Mouse (Mus musculus): ENCODE results near the gene Gm7168. TPM values are rescaled to one million over a fixed set of nuclear protein-coding genes. Genes with fewer than 3 reads are reported as not detected.
"Not testable (repeated sequence)": the region's sequence is repeated elsewhere in the genome, so short reads cannot be mapped to it uniquely, and the experiment has no call there.

Gene Gm7168
- total and polyA plus RNA-seq, 3 experiments, result not detected

- dilution Hi-C loops (cut with MboI; ENCODE audit: extremely low pct_ligation_motif_present, extremely low pct_unique_long_range_greater_than_20kb, low sequenced_read_pairs); DNase-seq (ENCODE audit: extremely low read depth); H3K27ac ChIP-seq (ENCODE audit: insufficient read depth, low read depth); H3K4me1 ChIP-seq (ENCODE audit: control insufficient read depth in 1 of 2, insufficient read depth in 2 of 2); H3K79me2 ChIP-seq (replicated peaks; ENCODE audit: control insufficient read depth, extremely low read depth, insufficient read depth, poor library complexity, severe bottlenecking); H3K4me3 ChIP-seq (replicated peaks in 1 of 3; ENCODE audit: low read depth in 2 of 3, low read length in 2 of 3, poor library complexity in 1 of 3); H3K9me3 ChIP-seq (replicated peaks; ENCODE audit: low read length); H3K9ac ChIP-seq (ENCODE audit: insufficient read depth, low read depth); in situ Hi-C loops (cut with MboI; ENCODE audit: low pct_ligation_motif_present, low pct_unique_long_range_greater_than_20kb, low sequenced_read_pairs); H3K27me3 ChIP-seq (replicated peaks); H3K36me3 ChIP-seq (replicated peaks in 1 of 2; ENCODE audit: control insufficient read depth in 1 of 2, insufficient read depth in 1 of 2, low read length in 1 of 2); H3K4me2 ChIP-seq (ENCODE audit: insufficient read depth, low read depth, poor library complexity, severe bottlenecking): not testable (repeated sequence)
Observed at GRCm38 (mm10) chr17:13970796-13971195, 22.6 kb downstream of the Gm7168 start.

GRCm38 (mm10) chr17:13987690-13988089 is 39.5 kb downstream of the Gm7168 start:
- TF ChIP-seq RAD21 (IDR thresholded peaks at IDR 0.05; ENCODE audit: low read depth, low read length) (no peak), NELFE (IDR thresholded peaks at IDR 0.05; ENCODE audit: low read depth, low read length) (no peak), UBTF (IDR thresholded peaks at IDR 0.05; ENCODE audit: low read depth, low read length) (no peak), POLR2A (IDR thresholded peaks at IDR 0.05; ENCODE audit: low read depth, low read length) (no peak), IRF4 (IDR thresholded peaks at IDR 0.05; ENCODE audit: low read depth, low read length) (no peak), USF2 (conservative IDR thresholded peaks at IDR 0.05; ENCODE audit: low read depth, low read length) (no peak), MEF2A (IDR thresholded peaks at IDR 0.05; ENCODE audit: borderline replicate concordance, low read depth, low read length) (no peak), CHD1 (IDR thresholded peaks at IDR 0.05; ENCODE audit: low read depth, low read length) (no peak), JUN (IDR thresholded peaks at IDR 0.05; ENCODE audit: insufficient read depth, low read depth, low read length) (no peak), E2F4 (IDR thresholded peaks at IDR 0.05; ENCODE audit: insufficient replicate concordance, low read depth, low read length) (no peak), NRF1 (IDR thresholded peaks at IDR 0.05; ENCODE audit: low read depth, low read length) (no peak), ELF1 (IDR thresholded peaks at IDR 0.05; ENCODE audit: low read depth, low read length) (no peak)
- H3K9me3 ChIP-seq (replicated peaks; ENCODE audit: low read length), result no peaks in the 10 kb centered on the region
- DNase-seq (ENCODE audit: extremely low read depth), result no peak
- no peak overlapping the region for H3K4me2 ChIP-seq (ENCODE audit: insufficient read depth, low read depth, poor library complexity, severe bottlenecking)
- H3K9ac ChIP-seq (ENCODE audit: insufficient read depth, low read depth), result no peak overlapping the region
- no peaks in the 10 kb centered on the region for H3K36me3 ChIP-seq (replicated peaks in 1 of 2; ENCODE audit: control insufficient read depth in 1 of 2, insufficient read depth in 1 of 2, low read length in 1 of 2)
- H3K27me3 ChIP-seq (replicated peaks), result no peaks in the 10 kb centered on the region
- H3K4me3 ChIP-seq (replicated peaks in 1 of 3; ENCODE audit: low read depth in 2 of 3, low read length in 2 of 3, poor library complexity in 1 of 3), result no peak overlapping the region
- no peak overlapping the region for H3K27ac ChIP-seq (ENCODE audit: insufficient read depth, low read depth)
- H3K79me2 ChIP-seq (replicated peaks; ENCODE audit: control insufficient read depth, extremely low read depth, insufficient read depth, poor library complexity, severe bottlenecking), result no peaks in the 10 kb centered on the region
- H3K4me1 ChIP-seq (ENCODE audit: control insufficient read depth in 1 of 2, insufficient read depth in 2 of 2), result peaks cover 0 to under 1% of the 10 kb centered on the region in 2 experiments; a peak in 1 of 4 replicates
- in situ Hi-C loops (cut with MboI; ENCODE audit: low pct_ligation_motif_present, low pct_unique_long_range_greater_than_20kb, low sequenced_read_pairs), result no loop called here
- dilution Hi-C loops (cut with MboI; ENCODE audit: extremely low pct_ligation_motif_present, extremely low pct_unique_long_range_greater_than_20kb, low sequenced_read_pairs), result no loop called here

- H3K9ac ChIP-seq (ENCODE audit: insufficient read depth, low read depth); H3K4me3 ChIP-seq (replicated peaks in 1 of 3; ENCODE audit: low read depth in 2 of 3, low read length in 2 of 3, poor library complexity in 1 of 3); dilution Hi-C loops (cut with MboI; ENCODE audit: extremely low pct_ligation_motif_present, extremely low pct_unique_long_range_greater_than_20kb, low sequenced_read_pairs); H3K4me2 ChIP-seq (ENCODE audit: insufficient read depth, low read depth, poor library complexity, severe bottlenecking); H3K9me3 ChIP-seq (replicated peaks; ENCODE audit: low read length); H3K27me3 ChIP-seq (replicated peaks); H3K27ac ChIP-seq (ENCODE audit: insufficient read depth, low read depth); H3K79me2 ChIP-seq (replicated peaks; ENCODE audit: control insufficient read depth, extremely low read depth, insufficient read depth, poor library complexity, severe bottlenecking); in situ Hi-C loops (cut with MboI; ENCODE audit: low pct_ligation_motif_present, low pct_unique_long_range_greater_than_20kb, low sequenced_read_pairs); H3K36me3 ChIP-seq (replicated peaks in 1 of 2; ENCODE audit: control insufficient read depth in 1 of 2, insufficient read depth in 1 of 2, low read length in 1 of 2): not testable (repeated sequence)
- peaks cover 0 to 17% of the 10 kb centered on the region in 2 experiments; a peak in 2 of 4 replicates for H3K4me1 ChIP-seq (ENCODE audit: control insufficient read depth in 1 of 2, insufficient read depth in 2 of 2)
- peak; percentile 28 for TF ChIP-seq SMC3 (IDR thresholded peaks at IDR 0.05; ENCODE audit: low read depth, low read length)
- TF ChIP-seq RAD21 (IDR thresholded peaks at IDR 0.05; ENCODE audit: low read depth, low read length), result peak; percentile 34
- peak in 1 of 2 experiments; percentile 48; a peak in 2 of 4 replicates for TF ChIP-seq CTCF (conservative IDR thresholded peaks at IDR 0.05 in 1 of 2, IDR thresholded peaks at IDR 0.05 in 1 of 2; ENCODE audit: low read depth in 2 of 2, low read length in 2 of 2)
- DNase-seq (ENCODE audit: extremely low read depth), result peak; percentile 81
Observed at GRCm38 (mm10) chr17:13993425-13993824, 45.3 kb downstream of the Gm7168 start.

Other genes starting within 250 kb of the Gm7168 start
- 11.3 and 18.3 TPM in 2 replicates for gene Afdn, start 187.8 kb upstream of the Gm7168 start, total RNA-seq (2012; rRNA removed)
- 11.5 and 11.9 TPM in 2 replicates for gene Afdn, start 187.8 kb upstream of the Gm7168 start, total RNA-seq (2014; rRNA removed)
- 18.0 and 23.3 TPM in 2 replicates for gene Afdn, start 187.8 kb upstream of the Gm7168 start, polyA plus RNA-seq (2012; ENCODE audit: insufficient read length, low read depth)
- 0.17 TPM in 1 of 2 replicates, not detected in the other for gene Tcte2, start 186.5 kb upstream of the Gm7168 start, total RNA-seq (2012; rRNA removed)
- not detected in 2 replicates for gene Tcte2, start 186.5 kb upstream of the Gm7168 start, total RNA-seq (2014; rRNA removed)
- not detected in 2 replicates for gene Tcte2, start 186.5 kb upstream of the Gm7168 start, polyA plus RNA-seq (2012; ENCODE audit: insufficient read length, low read depth)
- not detected in 2 replicates for gene Gm7356, start 55.3 kb downstream of the Gm7168 start, total RNA-seq (2012; rRNA removed)
- gene Gm7356, start 55.3 kb downstream of the Gm7168 start, total RNA-seq (2014; rRNA removed), result not detected in 2 replicates
- gene Gm7356, start 55.3 kb downstream of the Gm7168 start, polyA plus RNA-seq (2012; ENCODE audit: insufficient read length, low read depth), result not detected in 2 replicates
- not detected in 2 replicates for gene Gm7358, start 111.2 kb downstream of the Gm7168 start, total RNA-seq (2012; rRNA removed)
- not detected in 2 replicates for gene Gm7358, start 111.2 kb downstream of the Gm7168 start, total RNA-seq (2014; rRNA removed)
- not detected in 2 replicates for gene Gm7358, start 111.2 kb downstream of the Gm7168 start, polyA plus RNA-seq (2012; ENCODE audit: insufficient read length, low read depth)

Data from CH12.LX (cell line).